Mouse (Mus musculus): Measurements from ENCODE around the gene Prss16.
A peak's percentile ranks its signal among the peaks of the same experiment; 100 is the strongest.

Gene Prss16

DNA sequence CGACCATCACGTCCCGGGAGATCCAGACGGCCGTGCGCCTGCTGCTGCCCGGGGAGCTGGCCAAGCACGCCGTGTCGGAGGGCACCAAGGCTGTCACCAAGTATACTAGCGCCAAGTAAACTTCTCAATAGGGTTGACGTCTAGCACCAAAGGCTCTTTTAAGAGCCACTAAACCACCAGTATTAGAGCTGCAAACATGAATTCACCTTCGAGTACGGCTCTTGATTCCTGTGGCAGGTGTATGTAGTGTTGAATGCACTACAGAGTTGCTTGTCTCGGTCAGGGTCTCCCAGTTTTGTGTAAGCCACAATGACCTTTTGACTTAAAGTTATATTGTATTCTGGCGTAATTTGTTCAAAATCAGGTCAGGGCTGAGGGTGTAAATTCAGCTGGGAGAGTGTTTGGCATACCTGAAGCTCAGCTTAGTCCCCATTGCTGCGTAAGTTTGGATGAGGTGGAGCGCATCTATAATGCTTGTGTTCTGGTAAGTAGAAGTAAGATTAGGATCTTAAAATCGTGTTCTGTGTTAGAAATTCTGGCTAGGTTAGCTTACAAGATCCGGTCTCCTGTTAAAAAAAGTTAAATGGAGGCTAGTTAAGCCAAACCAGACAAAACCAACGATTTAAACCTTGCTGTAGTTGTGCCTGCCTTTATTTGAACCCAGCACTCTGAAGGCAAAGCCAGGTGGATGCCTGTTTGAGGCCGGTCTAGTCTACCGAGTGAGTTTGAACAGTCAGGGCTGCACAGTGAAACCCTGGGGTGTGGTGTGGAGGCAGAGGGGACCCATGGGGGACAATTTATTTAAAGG is 26.8 kb upstream of the Prss16 start:
- DNase-seq (ENCODE audit: low spot score) = no peak

DNA sequence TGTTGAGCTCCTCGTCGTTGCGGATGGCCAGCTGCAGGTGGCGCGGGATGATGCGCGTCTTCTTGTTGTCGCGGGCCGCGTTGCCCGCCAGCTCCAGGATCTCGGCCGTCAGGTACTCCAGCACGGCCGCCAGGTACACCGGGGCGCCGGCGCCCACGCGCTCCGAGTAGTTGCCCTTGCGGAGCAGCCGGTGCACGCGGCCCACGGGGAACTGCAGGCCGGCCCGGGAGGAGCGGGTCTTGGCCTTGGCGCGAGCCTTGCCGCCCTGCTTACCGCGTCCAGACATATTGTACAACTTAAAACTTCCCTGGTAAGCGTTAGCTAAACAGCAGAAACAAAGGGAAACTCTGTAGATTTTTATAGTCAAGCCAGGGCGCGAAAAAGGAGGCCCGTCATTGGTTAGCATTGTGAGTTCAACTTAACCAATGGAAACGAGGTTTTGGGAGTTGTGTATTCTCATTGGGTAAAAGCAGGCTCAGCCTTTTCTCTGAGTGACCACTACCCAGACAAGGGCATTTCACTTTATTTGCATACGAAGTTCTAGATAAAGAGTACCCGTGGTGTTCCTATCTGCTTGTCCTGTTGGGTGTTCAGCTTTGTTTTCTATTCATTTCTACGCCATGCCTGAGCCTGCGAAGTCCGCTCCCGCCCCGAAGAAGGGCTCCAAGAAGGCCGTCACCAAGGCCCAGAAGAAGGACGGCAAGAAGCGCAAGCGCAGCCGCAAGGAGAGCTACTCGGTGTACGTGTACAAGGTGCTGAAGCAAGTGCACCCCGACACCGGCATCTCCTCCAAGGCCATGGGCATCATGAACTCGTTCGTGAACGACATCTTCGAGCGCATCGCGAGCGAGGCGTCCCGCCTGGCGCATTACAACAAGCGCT is 26.0 kb upstream of the Prss16 start, which contains the start of the genes Hist1h2ah and Hist1h2bk:
TSS of gene Hist1h2ah (minus strand) at position 302 of the 882 bp plus-strand sequence.
TSS of gene Hist1h2bk (plus strand) at position 604 of the 882 bp plus-strand sequence.
- peak; percentile 69 for DNase-seq (ENCODE audit: low spot score)

DNA sequence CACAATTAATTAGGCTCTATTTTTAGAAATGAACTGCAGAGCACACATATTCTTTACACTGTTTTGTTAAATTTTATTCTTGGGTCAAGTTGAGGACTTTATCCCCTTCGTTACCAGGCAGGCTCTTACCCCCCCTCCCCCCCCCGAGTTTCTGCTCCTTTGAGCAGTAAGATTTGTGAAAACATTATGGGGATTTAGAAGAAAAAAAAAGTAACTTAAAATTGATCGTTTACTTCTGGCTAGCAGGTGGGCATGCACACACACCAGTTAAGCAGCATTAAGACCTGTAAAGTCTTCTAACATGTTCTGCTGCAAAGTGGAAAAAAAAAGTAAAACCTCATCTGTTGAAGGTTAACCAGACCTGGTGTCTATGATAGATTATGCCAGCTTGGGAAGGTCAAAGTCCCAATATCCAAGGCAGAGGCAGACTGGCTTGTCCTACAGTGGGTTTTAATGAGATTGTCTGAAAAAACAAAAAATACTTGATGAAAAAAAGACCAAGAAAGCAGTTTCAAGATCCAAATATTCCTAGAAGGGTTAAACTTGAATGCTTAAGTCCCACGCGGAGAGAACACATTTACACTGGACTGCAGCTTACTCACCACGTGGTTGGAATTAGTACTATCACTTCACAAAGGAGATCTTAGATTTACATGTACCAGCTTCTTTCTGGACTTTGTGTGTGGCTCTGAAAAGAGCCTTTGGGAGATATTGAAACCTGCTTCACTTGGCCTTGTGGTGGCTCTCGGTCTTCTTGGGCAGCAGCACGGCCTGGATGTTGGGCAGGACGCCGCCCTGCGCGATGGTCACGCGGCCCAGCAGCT is 25.1 kb upstream of the Prss16 start:
- DNase-seq (ENCODE audit: low spot score) = no peak

DNA sequence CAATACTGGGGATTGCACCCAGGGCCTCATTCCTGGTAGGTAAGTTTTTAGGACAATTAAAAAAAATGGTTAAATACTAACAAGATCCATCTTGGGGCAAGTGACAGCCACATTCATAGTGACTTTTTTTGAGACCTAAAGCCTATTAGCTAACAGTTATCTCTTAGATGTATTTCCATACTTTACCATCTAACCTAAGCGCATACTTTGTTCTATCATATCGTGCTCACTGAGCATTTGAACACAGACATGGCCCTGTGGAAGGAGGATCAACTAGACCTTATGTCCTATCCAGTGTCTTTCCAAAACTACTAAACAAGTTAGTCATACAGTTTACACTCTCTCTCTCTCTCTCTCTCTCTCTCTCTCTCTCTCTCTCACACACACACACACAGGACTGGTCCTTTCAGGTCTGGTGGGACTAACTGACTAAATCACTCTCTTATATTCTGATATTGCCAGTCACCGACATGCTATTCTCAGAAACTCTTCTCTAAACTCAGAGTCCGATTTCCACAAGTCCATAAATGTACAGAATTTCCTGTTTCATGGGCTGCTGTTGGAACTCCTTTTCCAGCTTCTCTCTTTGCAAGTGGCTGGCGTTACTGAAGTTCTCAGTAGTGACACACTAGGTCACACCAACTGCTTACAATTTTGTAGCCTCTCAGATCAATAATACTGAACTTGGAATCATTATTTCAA is 24.4 kb upstream of the Prss16 start:
- DNase-seq (ENCODE audit: low spot score) = no peak

DNA sequence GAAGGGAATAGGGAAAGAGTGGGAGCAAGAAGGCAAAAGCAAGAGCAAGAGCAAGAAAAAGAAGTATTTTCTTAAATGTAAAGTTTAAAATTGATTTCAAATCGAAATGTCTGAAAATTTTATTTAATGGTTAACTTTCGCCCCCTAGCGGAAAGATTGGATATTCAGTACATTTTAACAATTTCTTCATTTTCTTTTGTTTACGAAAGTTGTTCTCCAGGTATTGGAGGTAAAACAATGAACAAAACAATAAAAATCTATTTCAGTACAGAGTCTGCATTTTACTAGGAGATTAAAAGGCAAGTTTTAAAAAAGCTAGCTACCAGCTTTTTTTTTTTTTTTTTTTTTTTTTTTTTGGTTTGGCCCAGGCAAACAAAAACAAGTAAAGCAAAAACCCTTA is 21.0 kb upstream of the Prss16 start:
- DNase-seq (ENCODE audit: low spot score) = no peak

DNA sequence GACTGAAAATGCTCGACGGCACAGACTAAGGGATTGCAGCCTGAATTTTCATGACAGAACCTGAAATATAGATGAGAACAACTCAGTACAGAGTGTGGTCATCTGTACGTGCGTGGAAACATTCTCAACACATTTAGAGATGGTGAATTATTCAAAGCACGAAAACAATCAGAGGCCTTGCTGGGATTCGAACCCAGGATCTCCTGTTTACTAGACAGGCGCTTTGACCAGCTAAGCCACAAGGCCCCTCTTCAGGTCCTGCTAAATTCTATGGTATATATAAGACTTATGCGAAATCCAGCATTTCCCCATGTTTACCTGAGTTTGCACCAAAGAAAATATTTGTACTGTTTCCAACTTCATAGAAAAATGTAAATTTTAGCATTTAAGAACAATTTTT is 20.4 kb upstream of the Prss16 start:
- DNase-seq (ENCODE audit: low spot score) = no peak

DNA sequence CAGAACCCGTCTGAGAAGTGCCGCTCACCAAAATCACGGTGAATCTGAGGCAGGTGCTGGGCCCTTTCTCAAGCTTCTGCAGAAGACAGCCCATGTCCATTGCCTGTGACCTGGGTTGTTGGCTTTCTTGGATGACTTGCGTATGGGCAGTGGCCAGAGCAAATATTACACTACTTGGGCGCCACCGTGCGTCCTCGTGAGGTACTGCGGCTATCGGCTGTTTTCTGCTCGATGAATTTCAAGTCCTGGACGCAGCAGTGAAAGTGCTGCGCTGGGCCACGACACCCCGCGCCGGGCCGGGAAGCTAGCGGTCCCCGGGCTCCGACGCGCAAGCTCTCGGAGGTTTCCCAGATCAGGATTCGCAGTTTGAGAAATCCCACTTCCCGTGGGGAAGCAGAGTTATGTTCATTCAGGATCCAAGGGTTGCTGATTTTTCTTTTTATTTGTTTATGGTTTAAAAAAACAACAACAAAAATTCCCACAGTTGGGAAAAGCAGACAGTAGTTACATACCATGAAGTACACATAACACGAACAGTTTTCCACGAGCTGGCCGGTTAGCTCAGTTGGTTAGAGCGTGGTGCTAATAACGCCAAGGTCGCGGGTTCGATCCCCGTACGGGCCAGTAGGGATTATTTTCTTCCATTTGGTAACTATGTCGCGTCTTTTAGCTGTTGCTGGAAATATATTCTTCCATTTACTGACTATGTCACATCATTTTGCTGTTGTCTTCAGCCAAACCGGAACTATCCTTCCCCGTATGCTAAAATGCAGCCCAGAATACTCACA is 19.3 kb upstream of the Prss16 start:
- DNase-seq (ENCODE audit: low spot score) = peak; percentile 92

DNA sequence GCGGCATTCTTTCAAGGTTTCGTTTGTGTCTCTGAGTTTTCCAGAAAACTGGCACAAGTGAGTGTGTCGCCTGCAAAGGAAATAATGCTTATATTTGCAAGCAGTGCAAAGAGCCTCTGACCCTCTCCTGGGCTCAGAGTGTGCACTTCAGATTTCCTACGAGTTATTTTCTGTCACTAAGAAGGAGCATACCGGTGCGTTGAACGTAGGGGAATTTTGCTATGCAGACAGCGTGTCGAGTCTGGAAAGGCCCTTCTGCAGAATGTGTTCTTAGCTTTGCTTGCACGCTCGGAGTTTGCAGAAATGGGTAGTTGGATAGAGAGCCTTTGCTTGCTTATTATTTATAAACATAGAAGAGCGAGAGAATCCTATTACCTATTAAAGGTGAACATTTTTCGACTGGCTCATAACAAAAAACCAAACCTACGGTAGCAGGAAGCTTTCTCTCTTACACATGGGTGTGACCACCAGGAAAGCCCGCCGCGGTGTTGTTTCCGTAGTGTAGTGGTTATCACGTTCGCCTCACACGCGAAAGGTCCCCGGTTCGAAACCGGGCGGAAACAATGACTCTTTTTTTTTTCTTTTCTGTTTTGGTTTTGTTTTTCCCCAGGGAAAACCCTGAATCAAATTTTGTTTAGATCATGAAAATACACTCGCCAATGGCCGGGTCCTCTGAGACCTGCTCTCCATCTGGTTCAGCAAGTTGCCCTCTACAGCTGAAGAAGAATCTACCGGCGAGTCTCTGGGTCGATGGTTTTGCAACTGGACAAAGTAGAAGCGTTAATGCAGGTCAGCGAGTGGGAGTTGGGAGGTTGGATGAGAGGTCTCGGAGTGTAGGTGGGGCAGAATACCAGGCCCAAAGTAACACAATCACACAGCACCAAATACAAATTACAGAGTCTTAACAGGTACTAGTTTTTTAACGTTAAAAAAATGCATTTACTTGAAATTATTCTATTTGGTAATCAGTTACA is 16.8 kb upstream of the Prss16 start:
- DNase-seq (ENCODE audit: low spot score) = peak; percentile 81

DNA sequence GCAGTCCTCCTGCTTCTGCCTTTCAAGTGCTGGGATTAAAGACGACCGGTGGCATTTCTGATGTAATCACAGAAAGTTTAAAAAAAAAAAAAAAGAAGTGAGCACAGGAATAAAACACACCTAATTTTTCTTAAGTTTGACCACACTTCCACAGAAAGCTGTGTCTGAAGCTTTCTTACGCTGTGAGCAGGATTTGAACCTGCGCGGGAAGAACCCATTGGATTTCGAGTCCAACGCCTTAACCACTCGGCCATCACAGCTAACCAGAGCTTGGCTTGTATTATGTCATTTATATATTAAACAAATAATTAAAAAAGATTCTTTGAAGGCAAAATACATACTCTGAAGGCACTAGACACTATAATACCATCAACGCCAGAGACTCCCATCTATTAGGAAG is 12.7 kb upstream of the Prss16 start:
- peak; percentile 64 for DNase-seq (ENCODE audit: low spot score)

DNA sequence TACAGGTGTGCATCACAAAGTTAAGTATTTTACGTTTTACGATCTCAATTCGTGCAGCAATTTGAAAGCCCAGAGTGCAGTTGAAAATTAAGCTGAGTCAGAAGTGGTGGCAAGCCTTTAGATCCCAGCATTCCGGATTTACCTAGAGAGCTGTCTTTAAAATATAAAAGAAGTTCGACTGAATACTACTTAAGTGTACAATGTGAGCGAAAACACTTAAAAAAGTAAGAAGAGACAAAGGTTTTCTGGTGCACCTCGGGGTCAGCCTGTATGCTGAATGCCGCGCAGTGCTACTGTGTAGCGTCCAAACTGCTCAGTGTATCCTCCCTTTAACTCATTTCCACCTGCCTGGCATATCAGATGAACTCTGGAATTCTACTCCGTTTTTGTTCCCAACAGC is 12.0 kb upstream of the Prss16 start:
- no peak for DNase-seq (ENCODE audit: low spot score)

DNA sequence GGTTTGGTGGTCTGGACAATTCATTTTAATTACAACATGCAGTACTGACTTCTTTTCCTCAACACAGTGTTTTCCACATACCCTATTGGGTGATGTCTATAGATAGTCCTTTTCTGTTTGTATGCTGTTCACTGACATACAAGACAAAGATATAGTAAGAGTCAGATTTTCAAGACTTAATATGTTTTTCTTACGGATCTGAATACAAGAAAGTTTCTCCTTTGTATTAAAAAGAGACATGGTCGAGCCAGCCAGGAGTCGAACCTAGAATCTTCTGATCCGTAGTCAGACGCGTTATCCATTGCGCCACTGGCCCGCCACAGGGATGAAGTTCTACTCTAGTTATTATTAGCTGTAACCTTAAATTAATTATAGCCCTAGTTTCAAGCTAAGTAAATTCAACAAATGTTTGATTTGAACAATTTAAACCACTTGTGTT is 11.4 kb upstream of the Prss16 start:
- peak; percentile 56 for DNase-seq (ENCODE audit: low spot score)

DNA sequence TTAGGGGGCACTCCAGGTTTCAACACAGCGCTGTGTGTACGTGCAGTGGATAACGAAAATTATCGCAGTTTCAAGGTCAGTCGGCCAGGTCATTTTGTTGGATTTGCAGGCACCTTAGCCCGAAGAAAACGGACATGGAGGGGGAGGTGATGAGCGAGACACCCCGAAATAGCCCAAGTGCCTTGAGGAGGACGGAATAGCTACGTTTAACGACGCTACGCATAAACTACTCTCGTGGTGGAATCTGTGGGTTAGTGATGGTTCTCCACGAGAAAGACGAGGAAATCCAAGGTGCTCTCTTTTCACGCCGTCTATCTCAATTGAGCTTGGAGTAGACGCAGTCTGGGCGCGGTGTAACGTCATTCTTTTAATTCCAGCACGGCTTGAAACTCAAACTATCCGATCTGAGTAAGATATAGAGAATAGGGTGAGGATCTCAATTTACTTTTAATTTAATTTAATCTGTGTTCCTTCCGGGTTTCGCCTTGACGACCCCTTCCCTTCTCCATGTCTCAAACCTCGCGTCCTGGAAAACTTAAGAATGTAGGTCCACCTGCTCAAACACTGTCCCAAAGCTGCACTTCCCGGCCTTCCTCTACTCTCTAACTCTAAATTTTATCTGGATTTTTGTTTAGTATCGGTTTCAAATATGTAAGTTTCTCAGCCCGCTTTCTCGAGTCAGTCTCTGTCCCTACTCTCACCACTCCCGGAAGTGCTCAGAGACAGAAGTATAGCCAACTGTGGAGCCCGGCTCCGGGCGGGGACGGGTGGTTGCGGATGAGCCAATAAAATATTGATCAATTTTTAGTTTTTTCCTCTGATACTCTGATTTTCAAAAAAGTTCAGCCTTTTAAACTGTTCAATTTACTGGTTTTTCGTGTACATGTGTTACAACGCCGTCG is 10.6 kb upstream of the Prss16 start:
- no peak for DNase-seq (ENCODE audit: low spot score)

DNA sequence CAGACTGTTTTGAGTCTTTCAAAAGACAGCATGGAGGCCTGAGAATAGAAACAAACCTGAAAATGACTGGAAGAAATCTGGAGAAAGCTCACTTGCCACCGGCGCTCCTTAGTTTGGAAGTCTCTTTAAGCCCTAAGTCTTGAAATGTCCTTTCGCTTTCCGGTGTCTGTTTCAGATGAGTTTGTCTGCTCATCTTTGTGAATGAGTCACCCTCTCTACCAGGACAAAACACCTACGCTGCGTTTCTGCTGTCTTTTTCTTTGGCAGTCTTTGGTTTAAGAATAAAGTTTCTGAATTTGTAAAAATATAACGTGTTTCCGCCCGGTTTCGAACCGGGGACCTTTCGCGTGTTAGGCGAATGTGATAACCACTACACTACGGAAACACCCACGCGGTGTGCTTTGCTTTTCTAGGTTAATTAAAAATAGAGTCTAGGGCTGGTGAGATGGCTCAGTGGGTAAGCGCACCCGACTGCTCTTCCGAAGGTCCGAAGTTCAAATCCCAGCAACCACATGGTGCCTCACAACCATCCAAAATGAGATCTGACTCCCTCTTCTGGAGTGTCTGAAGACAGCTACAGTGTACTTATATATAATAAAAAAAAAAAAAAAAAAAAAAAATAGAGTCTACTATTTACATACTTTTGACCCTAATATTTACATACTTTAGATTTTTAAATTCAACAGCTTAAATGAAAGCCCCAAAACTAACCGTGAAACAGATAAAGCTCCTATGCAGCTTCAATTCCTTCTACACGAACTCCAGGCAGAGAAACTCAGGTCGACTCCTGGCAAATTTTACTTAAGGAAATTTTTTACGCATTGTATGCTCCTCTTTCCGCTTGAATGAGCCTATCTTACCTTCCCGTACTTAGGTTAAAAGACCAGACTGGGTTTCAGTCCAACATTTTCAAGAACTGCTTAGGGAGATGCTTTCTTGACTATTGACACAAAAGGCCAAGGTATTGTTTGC is 6.2 kb upstream of the Prss16 start:
- peak; percentile 58 for DNase-seq (ENCODE audit: low spot score)

DNA sequence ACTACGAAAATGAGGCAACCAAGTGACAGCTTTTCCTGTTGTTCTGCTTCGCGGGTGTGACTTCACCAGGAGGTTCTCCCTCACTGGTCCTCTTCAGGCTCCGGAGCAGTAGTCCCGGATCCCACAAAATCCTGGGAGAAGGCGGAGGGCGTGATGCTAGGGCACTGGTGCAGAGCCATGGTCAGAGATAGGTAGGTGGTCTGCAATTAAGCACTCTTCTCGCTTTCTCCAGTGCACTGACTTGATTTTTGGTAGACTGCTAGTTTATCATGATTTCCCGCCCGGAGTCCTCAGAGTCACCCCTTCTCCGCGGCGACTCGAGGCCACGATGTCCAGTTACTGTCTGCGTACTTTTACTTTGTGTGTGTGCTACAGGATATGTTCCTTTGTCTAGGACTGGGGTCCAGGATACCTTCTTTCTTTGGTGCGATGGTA is 4.9 kb upstream of the Prss16 start:
- no peak for DNase-seq (ENCODE audit: low spot score)

DNA sequence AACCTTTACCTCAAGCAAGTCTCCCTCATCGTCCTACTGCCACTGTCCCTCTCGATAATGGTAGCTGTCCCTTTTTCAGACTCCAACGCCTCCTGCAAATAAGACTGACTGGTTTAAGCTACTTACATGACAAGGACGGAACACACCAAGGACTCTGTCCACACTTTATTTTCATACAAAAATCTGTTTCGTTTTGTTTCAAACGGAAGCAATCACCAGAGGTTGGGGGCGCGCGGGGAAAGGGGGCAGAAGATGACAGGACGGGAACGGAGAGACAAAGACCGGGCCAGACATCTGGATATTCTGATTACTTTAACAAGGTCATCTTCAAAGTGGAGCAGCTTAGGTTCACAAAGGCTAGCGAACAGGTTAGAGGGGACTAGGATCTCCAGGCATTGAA is 4.2 kb upstream of the Prss16 start:
- no peak for DNase-seq (ENCODE audit: low spot score)

DNA sequence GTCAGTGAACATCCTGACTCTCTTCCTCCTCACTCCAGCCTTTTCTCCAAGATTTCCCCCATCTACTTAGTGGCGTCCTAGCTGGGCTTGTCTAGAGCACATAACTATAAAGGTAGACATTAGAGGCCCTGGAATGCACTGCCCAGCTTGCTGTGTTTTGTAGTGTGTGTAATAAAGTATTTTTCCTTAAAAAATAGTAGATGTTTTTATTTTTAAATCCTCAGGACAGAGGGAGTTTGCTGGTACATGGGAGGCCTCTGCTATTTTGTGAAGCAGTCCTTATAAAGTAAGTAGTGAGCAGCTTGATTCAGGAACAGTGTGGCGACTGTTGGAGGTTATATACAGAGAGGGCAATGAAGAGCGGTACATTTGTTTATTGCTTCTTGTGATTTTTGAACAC is 835 bp downstream of the Prss16 start:
- no peak for DNase-seq (ENCODE audit: low spot score)

DNA sequence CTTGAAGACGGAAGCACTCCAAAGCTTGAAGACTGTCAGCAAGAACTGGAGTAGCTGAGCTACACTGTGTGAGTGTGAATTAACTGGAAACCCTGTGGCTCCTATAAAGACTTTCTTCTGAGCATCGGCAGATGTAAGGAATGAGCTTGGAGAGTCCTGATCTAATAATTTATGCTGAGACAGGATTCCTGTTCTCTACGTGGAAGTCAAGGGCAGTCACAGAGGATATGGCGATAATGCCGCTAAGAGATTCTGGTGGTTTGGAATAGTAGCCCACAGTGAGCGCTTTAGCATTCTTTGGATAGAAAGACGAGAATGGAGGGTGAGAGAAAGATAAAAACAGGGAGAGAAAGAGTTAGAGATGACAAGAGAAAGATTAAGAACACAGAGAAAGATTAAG is 1.7 kb downstream of the Prss16 start:
- no peak for DNase-seq (ENCODE audit: low spot score)

Data from ovary, postnatal 36 days (tissue).